ENCODE assay signal across 9 mouse cellular contexts in the genomic region with DNA sequence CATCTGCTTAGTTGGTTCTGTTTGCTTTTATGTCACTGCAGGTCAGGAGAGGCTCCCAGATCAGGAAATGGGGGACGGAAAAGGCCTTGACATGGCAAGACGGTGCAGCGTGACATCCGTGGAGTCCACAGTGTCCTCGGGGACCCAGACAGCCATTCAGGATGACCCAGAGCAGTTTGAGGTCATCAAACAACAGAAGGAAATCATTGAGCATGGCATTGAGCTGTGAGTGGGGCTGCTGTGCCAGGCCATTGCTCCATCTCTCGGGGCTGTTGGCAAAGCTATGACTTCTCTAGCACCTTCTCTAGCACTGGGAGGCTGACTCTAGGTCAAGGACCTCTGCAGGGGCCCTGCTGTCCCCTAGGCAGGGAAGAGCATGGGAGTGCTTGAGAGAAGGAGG.
"Had no signal": no experiment of that assay in that cellular context is flagged by ENCODE, and none has a peak within 500 bp of the region (broad histone marks: within the 10 kb centered on the region; RNA-seq: fewer than 3 reads in every experiment).

No protein-coding gene starts in this region.

- DNase-seq: gastrocnemius, adult 2 months; gastrocnemius, postnatal 10 days; gastrocnemius, postnatal 25 days; heart, adult 18-20 months; heart, postnatal 10 days; heart, postnatal 4 days; kidney, adult 18-20 months; kidney, postnatal 10 days; kidney, postnatal 4 days had no signal
